Mouse (Mus musculus) MEL (cell line): ENCODE results near the gene Sod1. TPM values are rescaled to one million over a fixed set of nuclear protein-coding genes. Genes with fewer than 3 reads are reported as not detected.

Experiments used
- DNase-seq: peaks from one replicate; pipeline ENCODE4 v3.0.0; 2011; ENCODE audit warnings: low read depth, low spot score
- H3K27ac ChIP-seq: 2 replicates; pipeline ENCODE4 v1.5.1; 2012; ENCODE audit warnings: low read depth, mild to moderate bottlenecking, control low read depth, low read length, moderate library complexity; ENCODE audit not compliant: control insufficient read depth
- H3K27me3 ChIP-seq, 2 experiments: fragments of 150-350 bp in 1 of 2; sonication (generic) in 1 of 2; 2 replicates each; pipeline ENCODE4 v1.6.1; 2012; ENCODE audit warnings: low read length in 2 of 2, mild to moderate bottlenecking in 2 of 2, improper control_type of control experiment in 1 of 2, moderate library complexity in 1 of 2; ENCODE audit not compliant: insufficient read depth in 2 of 2, control insufficient read depth in 1 of 2
- H3K36me3 ChIP-seq, 2 experiments: 2 replicates each; pipeline ENCODE4 v1.6.1; 2012 to 2014; ENCODE audit warnings: low read length in 2 of 2, improper control_type of control experiment in 1 of 2, inconsistent platforms in 1 of 2, mild to moderate bottlenecking in 1 of 2; ENCODE audit not compliant: insufficient read depth in 2 of 2, control insufficient read depth in 1 of 2
- H3K4me1 ChIP-seq, 2 experiments: fragments of 150-350 bp in 1 of 2; sonication (generic) in 1 of 2; 2 replicates each; pipeline ENCODE4 v1.6.1; 2012; ENCODE audit warnings: low read length in 2 of 2, improper control_type of control experiment in 1 of 2, mild to moderate bottlenecking in 1 of 2; ENCODE audit not compliant: insufficient read depth in 2 of 2, control insufficient read depth in 1 of 2
- H3K4me3 ChIP-seq, 2 experiments: fragments of 150-350 bp in 1 of 2; sonication (generic) in 1 of 2; 2 replicates each; pipeline ENCODE4 v1.5.1; 2012; ENCODE audit warnings: low read depth in 2 of 2, low read length in 2 of 2, mild to moderate bottlenecking in 2 of 2, moderate library complexity in 2 of 2, control low read depth in 1 of 2, improper control_type of control experiment in 1 of 2; ENCODE audit not compliant: control insufficient read depth in 1 of 2, insufficient read depth in 1 of 2
- H3K79me2 ChIP-seq: 2 replicates; pipeline ENCODE4 v1.6.1; 2012; ENCODE audit warnings: mild to moderate bottlenecking, low read length, moderate library complexity; ENCODE audit not compliant: control insufficient read depth, poor library complexity, insufficient read depth
- H3K9ac ChIP-seq: 2 replicates; pipeline ENCODE4 v1.6.1; 2012; ENCODE audit warnings: low read depth, mild to moderate bottlenecking, control low read depth, low read length, moderate library complexity; ENCODE audit not compliant: control insufficient read depth, poor library complexity, severe bottlenecking
- H3K9me3 ChIP-seq: fragments of 150-350 bp; sonication (generic); replicated peaks from 2 replicates; pipeline ENCODE4 v1.6.1; 2012; ENCODE audit warnings: mild to moderate bottlenecking, low read length, improper control_type of control experiment, moderate library complexity; ENCODE audit not compliant: insufficient read depth
- CHD1 ChIP-seq: IDR thresholded peaks from 2 replicates; pipeline ENCODE4 v1.6.1; 2012; ENCODE audit warnings: low read depth, mild to moderate bottlenecking, inconsistent platforms, low read length, improper control_type of control experiment
- CHD2 ChIP-seq: IDR thresholded peaks from 2 replicates; pipeline ENCODE4 v1.6.1; 2011; ENCODE audit warnings: low read length, improper control_type of control experiment
- E2F4 ChIP-seq: IDR thresholded peaks from 2 replicates; pipeline ENCODE4 v1.6.1; 2011; ENCODE audit warnings: low read depth, low read length, improper control_type of control experiment, borderline replicate concordance
- ELF1 ChIP-seq: IDR thresholded peaks from 2 replicates; pipeline ENCODE4 v1.6.1; 2014; ENCODE audit warnings: low read depth, mild to moderate bottlenecking, inconsistent platforms, low read length, improper control_type of control experiment, moderate library complexity
- EP300 ChIP-seq, 2 experiments: IDR thresholded peaks; 2 replicates each; pipeline ENCODE4 v1.6.1; 2011; ENCODE audit warnings: improper control_type of control experiment in 2 of 2, low read length in 2 of 2, low read depth in 1 of 2, mild to moderate bottlenecking in 1 of 2
- ETS1 ChIP-seq: IDR thresholded peaks from 2 replicates; pipeline ENCODE4 v1.6.1; 2012; ENCODE audit warnings: low read depth, mild to moderate bottlenecking, inconsistent platforms, low read length, improper control_type of control experiment, moderate library complexity
- GATA1 ChIP-seq: IDR thresholded peaks from 2 replicates; pipeline ENCODE4 v1.6.1; 2011; ENCODE audit warnings: low read depth, low read length, improper control_type of control experiment
- MAFK ChIP-seq: IDR thresholded peaks from 2 replicates; pipeline ENCODE4 v1.6.1; 2011; ENCODE audit warnings: low read depth, mild to moderate bottlenecking, low read length, improper control_type of control experiment, borderline replicate concordance
- MAZ ChIP-seq: IDR thresholded peaks from 2 replicates; pipeline ENCODE4 v1.6.1; 2012; ENCODE audit warnings: low read depth, mild to moderate bottlenecking, inconsistent platforms, low read length, improper control_type of control experiment
- MEF2A ChIP-seq: IDR thresholded peaks from 2 replicates; pipeline ENCODE4 v1.6.1; 2014; ENCODE audit warnings: low read depth, mild to moderate bottlenecking, inconsistent platforms, low read length, improper control_type of control experiment; ENCODE audit not compliant: poor library complexity, insufficient replicate concordance, severe bottlenecking; ENCODE audit errors: extremely low read depth
- MXI1 ChIP-seq: IDR thresholded peaks from 2 replicates; pipeline ENCODE4 v1.6.1; 2011; ENCODE audit warnings: mild to moderate bottlenecking, low read depth, low read length, improper control_type of control experiment
- MYB ChIP-seq: IDR thresholded peaks from 2 replicates; pipeline ENCODE4 v1.6.1; 2011; ENCODE audit warnings: mild to moderate bottlenecking, low read depth, low read length, improper control_type of control experiment
- MYC ChIP-seq: IDR thresholded peaks from 2 replicates; pipeline ENCODE4 v1.6.1; 2011; ENCODE audit warnings: low read depth, mild to moderate bottlenecking, low read length, improper control_type of control experiment, moderate library complexity
- NRF1 ChIP-seq: IDR thresholded peaks from 2 replicates; pipeline ENCODE4 v1.6.1; 2014; ENCODE audit warnings: low read depth, mild to moderate bottlenecking, inconsistent platforms, low read length, improper control_type of control experiment, moderate library complexity; ENCODE audit not compliant: poor library complexity, insufficient read depth, severe bottlenecking
- POLR2A ChIP-seq, 2 experiments: IDR thresholded peaks; 2 replicates each; pipeline ENCODE4 v1.6.1; 2011 to 2012; ENCODE audit warnings: low read length in 2 of 2, mild to moderate bottlenecking in 2 of 2, control low read depth in 1 of 2, improper control_type of control experiment in 1 of 2, low read depth in 1 of 2, moderate library complexity in 1 of 2; ENCODE audit not compliant: control insufficient read depth in 1 of 2, insufficient read depth in 1 of 2, poor library complexity in 1 of 2
- RAD21 ChIP-seq: IDR thresholded peaks from 2 replicates; pipeline ENCODE4 v1.6.1; 2011; ENCODE audit warnings: mild to moderate bottlenecking, low read depth, low read length, improper control_type of control experiment
- RCOR1 ChIP-seq: IDR thresholded peaks from 2 replicates; pipeline ENCODE4 v1.6.1; 2012; ENCODE audit warnings: low read depth, mild to moderate bottlenecking, inconsistent platforms, low read length, improper control_type of control experiment
- SIN3A ChIP-seq: IDR thresholded peaks from 2 replicates; pipeline ENCODE4 v1.6.1; 2012; ENCODE audit warnings: low read length, improper control_type of control experiment, inconsistent platforms
- TCF12 ChIP-seq: IDR thresholded peaks from 2 replicates; pipeline ENCODE4 v1.6.1; 2014; ENCODE audit warnings: low read depth, mild to moderate bottlenecking, inconsistent platforms, low read length, improper control_type of control experiment, moderate library complexity
- USF1 ChIP-seq: IDR thresholded peaks from 2 replicates; pipeline ENCODE4 v1.6.1; 2014; ENCODE audit warnings: low read depth, mild to moderate bottlenecking, inconsistent platforms, low read length, improper control_type of control experiment, moderate library complexity
- ZMIZ1 ChIP-seq: IDR thresholded peaks from 2 replicates; pipeline ENCODE4 v1.6.1; 2012; ENCODE audit warnings: low read depth, mild to moderate bottlenecking, inconsistent platforms, low read length, improper control_type of control experiment, moderate library complexity
- ZNF384 ChIP-seq: IDR thresholded peaks from 2 replicates; pipeline ENCODE4 v1.6.1; 2012; ENCODE audit warnings: low read depth, mild to moderate bottlenecking, inconsistent platforms, low read length, improper control_type of control experiment
- polyA plus RNA-seq, 2 experiments: library from polyadenylated mRNA; stranded (reverse) in 1 of 2; unstranded in 1 of 2; fragments of >175 nt in 1 of 2; fragments of >200 nt in 1 of 2; gene quantifications; 2 replicates each; pipeline versions ENCODE4 v1.2.1 to v1.2.4; 2012; ENCODE audit warnings: low replicate concordance in 2 of 2, low read depth in 1 of 2; ENCODE audit not compliant: insufficient read length in 2 of 2, insufficient read depth in 1 of 2, missing spikeins in 1 of 2
- total RNA-seq: library from RNA; depleted of rRNA; stranded (reverse); fragments of 300-350 nt; gene quantifications from 2 replicates; pipeline ENCODE4 v1.2.3, GENCODE M21; 2012

Sod1 gene
- total and polyA plus RNA-seq, 3 experiments, result 380 to 1,094 (median 474) TPM

- peak; percentile 93 for TF ChIP-seq ETS1
- TF ChIP-seq RCOR1, result peak; percentile 76; the same call in 1 of the 2 replicates
- TF ChIP-seq TCF12, result peak; percentile 81
- TF ChIP-seq E2F4, result no peak
- TF ChIP-seq CHD2, result no peak
Measured at GRCm38 (mm10) chr16:90197337-90197973, 23.1 kb upstream of the Sod1 start (continued).

GRCm38 (mm10) chr16:90198626-90199025 is 21.9 kb upstream of the Sod1 start:
- Histone ChIP-seq H3K79me2 (no peaks in the 10 kb centered on the region; the same call in 1 of the 2 replicates), H3K9ac (peak overlapping the region; percentile 57), H3K4me1 (peaks cover 5 to 23% of the 10 kb centered on the region in 2 experiments), H3K36me3 (peaks cover 0 to 16% of the 10 kb centered on the region in 2 experiments; a peak in 2 of 4 replicates), H3K27ac (peak overlapping the region; percentile 96), H3K9me3 (no peaks in the 10 kb centered on the region), H3K4me3 (peak overlapping the region; percentile 39 to 47), H3K27me3 (no peaks in the 10 kb centered on the region)
- DNase-seq, result peak; percentile 66
- TF ChIP-seq USF1, result no peak
- TF ChIP-seq NRF1, result no peak
- TF ChIP-seq GATA1, result peak; percentile 61
- no peak for TF ChIP-seq CHD1
- TF ChIP-seq MYB, result no peak
- 0 out of 4 replicates have a peak, but pooled peaks of 1 of the 2 experiments have one; percentile 41 for TF ChIP-seq POLR2A (IDR thresholded peaks at IDR 0.05; ENCODE audit: control insufficient read depth in 1 of 2, insufficient read depth in 1 of 2, low read depth in 1 of 2, low read length in 2 of 2, poor library complexity in 1 of 2)
- peak; percentile 74 for TF ChIP-seq ETS1
- TF ChIP-seq MAZ, result no peak
- no peak for TF ChIP-seq ZMIZ1
- TF ChIP-seq EP300 (IDR thresholded peaks at IDR 0.05; ENCODE audit: low read depth in 1 of 2, low read length in 2 of 2), result peak; percentile 43 to 55
- 0 out of 2 replicates have a peak, but pooled peaks have one; percentile 36 for TF ChIP-seq MXI1
- TF ChIP-seq MEF2A, result peak; percentile 97
- no peak for TF ChIP-seq RAD21
- TF ChIP-seq ELF1, result no peak
- TF ChIP-seq ZNF384, result peak; percentile 78
- TF ChIP-seq MAFK, result no peak
- TF ChIP-seq MYC, result 0 out of 2 replicates have a peak, but pooled peaks have one; percentile 59
- peak; percentile 64; the same call in 1 of the 2 replicates for TF ChIP-seq SIN3A
